16 mouse cellular contexts compared by ENCODE assay signal in the genomic region with DNA sequence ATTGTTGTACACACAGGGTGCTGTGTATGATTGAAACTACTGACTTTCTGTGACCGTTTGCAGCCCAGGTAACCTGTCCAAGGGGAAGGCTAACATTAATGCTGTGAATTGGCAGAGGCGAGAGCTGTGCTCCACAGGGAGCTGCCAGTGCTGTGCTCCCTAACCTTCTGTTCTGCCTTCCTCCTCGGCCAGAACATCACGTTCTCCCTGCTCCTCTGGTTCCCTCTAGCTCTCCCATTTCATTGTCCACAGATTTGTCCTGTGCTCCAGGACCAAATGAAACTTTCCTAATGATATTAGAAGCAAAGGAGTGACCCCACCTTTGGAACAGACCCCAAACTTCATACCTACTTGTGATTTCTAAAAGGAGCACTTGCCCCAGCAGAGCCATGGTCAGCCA. TPM values are rescaled to one million over a fixed set of nuclear protein-coding genes. Genes with fewer than 3 reads are reported as not detected.
DNase-seq lines count a peak whose midpoint lies in the region; ATAC-seq and TF ChIP-seq lines count a peak whose summit lies in the region.
"Had no signal": no experiment of that assay in that cellular context is flagged by ENCODE, and none has a peak within 500 bp of the region (broad histone marks: within the 10 kb centered on the region; RNA-seq: fewer than 3 reads in every experiment).

No protein-coding gene starts in this region.

- 83% methylated on average over 4 of the region's 4 CpGs for WGBS in liver, embryonic 13.5 days (ENCODE audit: insufficient replicate concordance)
- WGBS in neural tube, embryonic 15.5 days: 78% methylated on average over 4 of the region's 4 CpGs

- no peak for TF ChIP-seq CTCF in gastrocnemius, adult 2 months (IDR thresholded peaks at IDR 0.05)

- H3K4me3 ChIP-seq in gastrocnemius, adult 2 months: no peak overlapping the region
- no peak overlapping the region for H3K4me3 ChIP-seq in liver, embryonic 13.5 days (replicated peaks)
- no peak overlapping the region for H3K4me3 ChIP-seq in neural tube, embryonic 15.5 days (replicated peaks)
- H3K4me3 ChIP-seq: limb, embryonic 10.5 days; stomach, embryonic 15.5 days had no signal

- peak; percentile 40 for DNase-seq in gastrocnemius, adult 2 months
- DNase-seq in gastrocnemius, postnatal 4 days (ENCODE audit: low spot score in 2 of 2): no peak
- peak; percentile 41 for DNase-seq in kidney, postnatal 14 days
- no peak for DNase-seq in kidney, postnatal 4 days
- DNase-seq in cerebellum, adult 18-20 months: peak; percentile 80 to 90
- no peak for DNase-seq in liver, embryonic 13.5 days
- no peak for DNase-seq in urinary bladder, postnatal 25 days (ENCODE audit: low spot score)
- DNase-seq: adrenal gland, postnatal 14 days; B cell, adult 2 months; lung, adult 2 months; midbrain, embryonic 14.5 days; right cerebral cortex, postnatal 4 days had no signal

- no peaks in the 10 kb centered on the region for H3K27me3 ChIP-seq in liver, embryonic 13.5 days
- no peaks in the 10 kb centered on the region for H3K27me3 ChIP-seq in neural tube, embryonic 15.5 days (replicated peaks)
- H3K27me3 ChIP-seq: stomach, embryonic 15.5 days had no signal

- intact Hi-C loops in gastrocnemius, adult 2 months (cut with DNase I): no loop called here

- no peak overlapping the region for H3K4me2 ChIP-seq in liver, embryonic 13.5 days
- H3K4me2 ChIP-seq in neural tube, embryonic 15.5 days: no peak overlapping the region
- H3K4me2 ChIP-seq: stomach, embryonic 15.5 days had no signal

- no peak overlapping the region for H3K9ac ChIP-seq in liver, embryonic 13.5 days
- H3K9ac ChIP-seq in neural tube, embryonic 15.5 days (replicated peaks): no peak overlapping the region
- H3K9ac ChIP-seq: stomach, embryonic 15.5 days had no signal

- H3K36me3 ChIP-seq in liver, embryonic 13.5 days: peaks cover 85% of the 10 kb centered on the region
- H3K36me3 ChIP-seq in neural tube, embryonic 15.5 days: peaks cover 62% of the 10 kb centered on the region

- no peak for ATAC-seq in liver, embryonic 13.5 days (ENCODE audit: low read depth)
- ATAC-seq in neural tube, embryonic 15.5 days (ENCODE audit: low FRiP score): no peak

- no peaks in the 10 kb centered on the region for H3K9me3 ChIP-seq in liver, embryonic 13.5 days (replicated peaks)
- no peaks in the 10 kb centered on the region for H3K9me3 ChIP-seq in neural tube, embryonic 15.5 days (replicated peaks)
- H3K9me3 ChIP-seq: limb, embryonic 10.5 days; stomach, embryonic 15.5 days had no signal

- H3K27ac ChIP-seq in gastrocnemius, adult 2 months: peak overlapping the region; percentile 79
- peak overlapping the region; percentile 29; the same call in 1 of the 2 replicates for H3K27ac ChIP-seq in liver, embryonic 13.5 days
- H3K27ac ChIP-seq in neural tube, embryonic 15.5 days (replicated peaks): no peak overlapping the region
- H3K27ac ChIP-seq: limb, embryonic 10.5 days; macrophage; stomach, embryonic 15.5 days had no signal

- H3K4me1 ChIP-seq in liver, embryonic 13.5 days (replicated peaks): peaks cover 11% of the 10 kb centered on the region
- H3K4me1 ChIP-seq in neural tube, embryonic 15.5 days: peaks cover 6% of the 10 kb centered on the region
- H3K4me1 ChIP-seq: limb, embryonic 10.5 days; stomach, embryonic 15.5 days had no signal

RNA-seq across cellular contexts. Expression of gene Rapsn, which starts 20.0 kb away (rescaled TPM):
- total RNA-seq in gastrocnemius, adult 2 months (2021): 10 to 100 TPM; 28.3 to 30.2 TPM
- total RNA-seq in gastrocnemius, postnatal 4 days (2021): 10 to 100 TPM; 37.6 to 45.0 TPM
- polyA plus RNA-seq in liver, embryonic 13.5 days (2015; fragmentation: Nextera tagmentation; extraction: Ambion mirVana): 0.69 and 1.00 TPM in 2 replicates
- 2.7 TPM in 2 replicates for polyA plus RNA-seq in neural tube, embryonic 15.5 days (2015; fragmentation: Nextera tagmentation; extraction: Ambion mirVana)

RNA-seq across cellular contexts. Expression of gene Psmc3, which starts 38.4 kb away (rescaled TPM):
- 100 to 1,000 TPM; 226 to 256 TPM for total RNA-seq in gastrocnemius, adult 2 months (2021)
- total RNA-seq in gastrocnemius, postnatal 4 days (2021): 100 to 1,000 TPM; 337 to 338 TPM
- polyA plus RNA-seq in liver, embryonic 13.5 days (2015; fragmentation: Nextera tagmentation; extraction: Ambion mirVana): 188 and 213 TPM in 2 replicates
- polyA plus RNA-seq in neural tube, embryonic 15.5 days (2015; fragmentation: Nextera tagmentation; extraction: Ambion mirVana): 234 and 240 TPM in 2 replicates

RNA-seq across cellular contexts. Expression of gene Slc39a13, which starts 54.8 kb away (rescaled TPM):
- total RNA-seq in gastrocnemius, adult 2 months (2021): 10 to 100 TPM; 18.7 to 22.0 TPM
- 10 to 100 TPM; 40.9 to 44.9 TPM for total RNA-seq in gastrocnemius, postnatal 4 days (2021)
- 10.6 and 10.9 TPM in 2 replicates for polyA plus RNA-seq in liver, embryonic 13.5 days (2015; fragmentation: Nextera tagmentation; extraction: Ambion mirVana)
- 35.5 and 43.2 TPM in 2 replicates for polyA plus RNA-seq in neural tube, embryonic 15.5 days (2015; fragmentation: Nextera tagmentation; extraction: Ambion mirVana)

Comparison
In these comparisons a context has a peak if more than half of its experiments do, and no peak if none do; other contexts are left out.
1. DNase-seq: peak in gastrocnemius, adult 2 months (single experiment), kidney, postnatal 14 days (single experiment) and cerebellum, adult 18-20 months (2 of 2); none in gastrocnemius, postnatal 4 days (0 of 2), kidney, postnatal 4 days (0 of 2), liver, embryonic 13.5 days (single experiment) and urinary bladder, postnatal 25 days (single experiment).